19 mouse cellular contexts compared by ENCODE assay signal in genomic region chr9:109010316-109010690, GRCm38 (mm10). TPM values are rescaled to one million over a fixed set of nuclear protein-coding genes. Genes with fewer than 3 reads are reported as not detected.
A peak's percentile ranks its signal among the peaks of the same experiment; 100 is the strongest.
DNase-seq lines count a peak whose midpoint lies in the region; ATAC-seq and TF ChIP-seq lines count a peak whose summit lies in the region.
"Had no signal": no experiment of that assay in that cellular context is flagged by ENCODE, and none has a peak within 500 bp of the region (broad histone marks: within the 10 kb centered on the region; RNA-seq: fewer than 3 reads in every experiment).

No protein-coding gene starts in this region.

- peaks cover 26% of the 10 kb centered on the region for H3K4me1 ChIP-seq in heart, embryonic 11.5 days (ENCODE audit: control insufficient read depth, insufficient read depth, low read length)
- peaks cover 5% of the 10 kb centered on the region; the same call in 1 of the 2 replicates for H3K4me1 ChIP-seq in intestine, embryonic 14.5 days (replicated peaks; ENCODE audit: control insufficient read depth, insufficient read depth, low read length)
- 0 out of 2 replicates have a peak, but pooled peaks cover 3% of the 10 kb centered on the region for H3K4me1 ChIP-seq in intestine, postnatal 0 days (replicated peaks; ENCODE audit: control insufficient read depth, insufficient read depth, low read length)
- H3K4me1 ChIP-seq in stomach, embryonic 16.5 days (ENCODE audit: control insufficient read depth, insufficient read depth, low read length) = peaks cover 6% of the 10 kb centered on the region; the same call in 1 of the 2 replicates
- H3K4me1 ChIP-seq in stomach, postnatal 0 days (replicated peaks; ENCODE audit: control insufficient read depth, insufficient read depth) = no peaks in the 10 kb centered on the region
- H3K4me1 ChIP-seq: lung, embryonic 15.5 days; neural tube, embryonic 13.5 days had no signal

- H3K4me3 ChIP-seq in heart, embryonic 11.5 days (ENCODE audit: low read depth, low read length) = no peak overlapping the region
- no peak overlapping the region for H3K4me3 ChIP-seq in intestine, embryonic 14.5 days (ENCODE audit: low read depth, low read length)
- no peak overlapping the region for H3K4me3 ChIP-seq in intestine, postnatal 0 days (ENCODE audit: low read depth, low read length)
- H3K4me3 ChIP-seq in stomach, embryonic 16.5 days (replicated peaks; ENCODE audit: low read length) = no peak overlapping the region
- no peak overlapping the region for H3K4me3 ChIP-seq in stomach, postnatal 0 days (ENCODE audit: low read depth, low read length)
- H3K4me3 ChIP-seq: lung, embryonic 15.5 days; neural tube, embryonic 13.5 days had no signal

- WGBS in heart, embryonic 11.5 days (ENCODE audit: insufficient replicate concordance) = 69% methylated on average over 14 of the region's 14 CpGs
- 69% methylated on average over 14 of the region's 14 CpGs for WGBS in intestine, embryonic 14.5 days
- whole genome bisulfite sequencing in intestine, postnatal 0 days = 79% methylated on average over 14 of the region's 14 CpGs
- 71% methylated on average over 14 of the region's 14 CpGs for WGBS in stomach, embryonic 16.5 days
- 81% methylated on average over 14 of the region's 14 CpGs for WGBS in stomach, postnatal 0 days

- no peaks in the 10 kb centered on the region for H3K9me3 ChIP-seq in heart, embryonic 11.5 days (replicated peaks; ENCODE audit: control insufficient read depth, low read length)
- no peaks in the 10 kb centered on the region for H3K9me3 ChIP-seq in intestine, embryonic 14.5 days (ENCODE audit: control insufficient read depth, low read length)
- no peaks in the 10 kb centered on the region for H3K9me3 ChIP-seq in intestine, postnatal 0 days (ENCODE audit: control insufficient read depth)
- no peaks in the 10 kb centered on the region for H3K9me3 ChIP-seq in stomach, embryonic 16.5 days (replicated peaks; ENCODE audit: control insufficient read depth, low read length)
- no peaks in the 10 kb centered on the region for H3K9me3 ChIP-seq in stomach, postnatal 0 days (ENCODE audit: control insufficient read depth, low read length)
- H3K9me3 ChIP-seq: lung, embryonic 15.5 days; neural tube, embryonic 13.5 days had no signal

- peak overlapping the region; percentile 46; the same call in 1 of the 2 replicates for H3K9ac ChIP-seq in heart, embryonic 11.5 days (ENCODE audit: low read depth, low read length)
- no peak overlapping the region for H3K9ac ChIP-seq in intestine, embryonic 14.5 days (ENCODE audit: low read length)
- no peak overlapping the region for H3K9ac ChIP-seq in intestine, postnatal 0 days (ENCODE audit: low read depth, low read length)
- peak overlapping the region; percentile 52; the same call in 1 of the 2 replicates for H3K9ac ChIP-seq in stomach, embryonic 16.5 days (ENCODE audit: low read length)
- no peak overlapping the region for H3K9ac ChIP-seq in stomach, postnatal 0 days (ENCODE audit: low read length)
- H3K9ac ChIP-seq: lung, embryonic 15.5 days; neural tube, embryonic 13.5 days had no signal

- H3K4me2 ChIP-seq in heart, embryonic 11.5 days = peak overlapping the region; percentile 40; the same call in 1 of the 2 replicates
- no peak overlapping the region for H3K4me2 ChIP-seq in intestine, embryonic 14.5 days (ENCODE audit: low read length)
- no peak overlapping the region for H3K4me2 ChIP-seq in intestine, postnatal 0 days (replicated peaks; ENCODE audit: low read depth)
- no peak overlapping the region for H3K4me2 ChIP-seq in stomach, embryonic 16.5 days (ENCODE audit: low read depth, low read length)
- H3K4me2 ChIP-seq in stomach, postnatal 0 days (replicated peaks; ENCODE audit: low read depth) = no peak overlapping the region
- H3K4me2 ChIP-seq: lung, embryonic 15.5 days; neural tube, embryonic 13.5 days had no signal

- TF ChIP-seq EP300 in stomach, postnatal 0 days (optimal IDR thresholded peaks at IDR 0.05) = no peak

- no peak for DNase-seq in heart, adult 18-20 months
- no peak for DNase-seq in intestine, embryonic 14.5 days (ENCODE audit: low spot score)
- no peak for DNase-seq in stomach, postnatal 0 days (ENCODE audit: low spot score)
- peak; percentile 75 for DNase-seq in skeletal muscle tissue, adult 2 months (ENCODE audit: low read depth, low spot score)
- DNase-seq in urinary bladder, postnatal 10 days (ENCODE audit: low spot score) = no peak
- DNase-seq: B cell, adult 2 months; cerebellum, adult 18-20 months; kidney, adult 11 months; midbrain, embryonic 14.5 days; thymus, postnatal 25 days had no signal

- no peaks in the 10 kb centered on the region for H3K27me3 ChIP-seq in heart, embryonic 11.5 days (ENCODE audit: control insufficient read depth, insufficient read depth, low read length)
- H3K27me3 ChIP-seq in intestine, embryonic 14.5 days (replicated peaks; ENCODE audit: control insufficient read depth, insufficient read depth, low read length) = no peaks in the 10 kb centered on the region
- no peaks in the 10 kb centered on the region for H3K27me3 ChIP-seq in intestine, postnatal 0 days (replicated peaks; ENCODE audit: control insufficient read depth, insufficient read depth, low read length)
- H3K27me3 ChIP-seq in stomach, embryonic 16.5 days (ENCODE audit: control insufficient read depth, insufficient read depth, low read length) = no peaks in the 10 kb centered on the region
- no peaks in the 10 kb centered on the region for H3K27me3 ChIP-seq in stomach, postnatal 0 days (ENCODE audit: control insufficient read depth, insufficient read depth, low read length)
- H3K27me3 ChIP-seq: lung, embryonic 15.5 days; neural tube, embryonic 13.5 days had no signal

- no peak for ATAC-seq in heart, embryonic 11.5 days (replicated peaks; ENCODE audit: insufficient number of reproducible peaks, low FRiP score, low TSS enrichment)
- peak; percentile 54; the same call in 1 of the 2 replicates for ATAC-seq in intestine, embryonic 14.5 days (replicated peaks; ENCODE audit: low FRiP score, low TSS enrichment, low read depth)
- no peak for ATAC-seq in intestine, postnatal 0 days
- no peak for ATAC-seq in stomach, embryonic 16.5 days (ENCODE audit: insufficient read depth, low FRiP score)
- ATAC-seq in stomach, postnatal 0 days (ENCODE audit: low FRiP score, low TSS enrichment) = no peak

- H3K27ac ChIP-seq in heart, embryonic 11.5 days (ENCODE audit: low read depth, low read length) = no peak overlapping the region
- no peak overlapping the region for H3K27ac ChIP-seq in intestine, embryonic 14.5 days (ENCODE audit: low read depth)
- no peak overlapping the region for H3K27ac ChIP-seq in intestine, postnatal 0 days (ENCODE audit: low read depth, low read length)
- H3K27ac ChIP-seq in stomach, embryonic 16.5 days (ENCODE audit: low read length) = no peak overlapping the region
- no peak overlapping the region for H3K27ac ChIP-seq in stomach, postnatal 0 days (replicated peaks)
- H3K27ac ChIP-seq: kidney, postnatal 0 days; lung, embryonic 15.5 days; neural tube, embryonic 13.5 days had no signal

- no peak for TF ChIP-seq CTCF in intestine, postnatal 0 days (IDR thresholded peaks at IDR 0.05; ENCODE audit: low read depth)
- no peak for TF ChIP-seq CTCF in stomach, postnatal 0 days (IDR thresholded peaks at IDR 0.05; ENCODE audit: low read depth)

- H3K36me3 ChIP-seq in heart, embryonic 11.5 days (ENCODE audit: control insufficient read depth, insufficient read depth, low read length) = no peaks in the 10 kb centered on the region
- 0 out of 2 replicates have a peak, but pooled peaks cover 4% of the 10 kb centered on the region for H3K36me3 ChIP-seq in intestine, embryonic 14.5 days (ENCODE audit: control insufficient read depth, insufficient read depth, low read length)
- H3K36me3 ChIP-seq in intestine, postnatal 0 days (ENCODE audit: control insufficient read depth, insufficient read depth) = peaks cover 27% of the 10 kb centered on the region
- H3K36me3 ChIP-seq in stomach, embryonic 16.5 days (ENCODE audit: control insufficient read depth, insufficient read depth, low read length) = no peaks in the 10 kb centered on the region
- no peaks in the 10 kb centered on the region for H3K36me3 ChIP-seq in stomach, postnatal 0 days (ENCODE audit: control insufficient read depth, insufficient read depth, low read length)
- H3K36me3 ChIP-seq: lung, embryonic 15.5 days had no signal

RNA-seq across cellular contexts. Expression of gene Pfkfb4, which starts 18.7 kb away (rescaled TPM):
- 3.6 and 4.5 TPM in 2 replicates for polyA plus RNA-seq in heart, embryonic 11.5 days (2014; fragmentation: Nextera tagmentation; extraction: Ambion mirVana)
- 1 to 10 TPM; 1.3 to 1.6 TPM for total RNA-seq in heart, adult 18-20 months (2021)
- 10.2 and 11.3 TPM in 2 replicates for polyA plus RNA-seq in intestine, embryonic 14.5 days (2014; fragmentation: Nextera tagmentation; extraction: Ambion mirVana)
- polyA plus RNA-seq in intestine, postnatal 0 days (2015; fragmentation: Nextera tagmentation; extraction: Ambion mirVana) = 43.1 and 48.3 TPM in 2 replicates
- 10.2 and 11.2 TPM in 2 replicates for polyA plus RNA-seq in stomach, embryonic 16.5 days (2015; fragmentation: Nextera tagmentation; extraction: Ambion mirVana)
- polyA plus RNA-seq in stomach, postnatal 0 days (2015; fragmentation: Nextera tagmentation; extraction: Ambion mirVana) = 10.3 and 12.1 TPM in 2 replicates

RNA-seq across cellular contexts. Expression of gene Ucn2, which starts 24.5 kb away (rescaled TPM):
- not detected in 2 replicates for polyA plus RNA-seq in heart, embryonic 11.5 days (2014; fragmentation: Nextera tagmentation; extraction: Ambion mirVana)
- not detected for total RNA-seq in heart, adult 18-20 months (2021)
- 0.37 TPM in 1 of 2 replicates, not detected in the other for polyA plus RNA-seq in intestine, embryonic 14.5 days (2014; fragmentation: Nextera tagmentation; extraction: Ambion mirVana)
- not detected in 2 replicates for polyA plus RNA-seq in intestine, postnatal 0 days (2015; fragmentation: Nextera tagmentation; extraction: Ambion mirVana)
- polyA plus RNA-seq in stomach, embryonic 16.5 days (2015; fragmentation: Nextera tagmentation; extraction: Ambion mirVana) = 0.31 and 0.40 TPM in 2 replicates
- not detected in 2 replicates for polyA plus RNA-seq in stomach, postnatal 0 days (2015; fragmentation: Nextera tagmentation; extraction: Ambion mirVana)
- total RNA-seq: layer of hippocampus, postnatal 14 days; liver, adult 2 months had no signal
- polyA plus RNA-seq: forebrain, embryonic 11.5 days; kidney, postnatal 0 days; liver, adult 2 months; lung, embryonic 15.5 days; midbrain, embryonic 14.5 days; neural tube, embryonic 13.5 days had no signal

RNA-seq across cellular contexts. Expression of gene Shisa5, which starts 28.1 kb away (rescaled TPM):
- 49.0 and 59.1 TPM in 2 replicates for polyA plus RNA-seq in heart, embryonic 11.5 days (2014; fragmentation: Nextera tagmentation; extraction: Ambion mirVana)
- total RNA-seq in heart, adult 18-20 months (2021) = 10 to 100 TPM; 31.4 to 55.0 TPM
- polyA plus RNA-seq in intestine, embryonic 14.5 days (2014; fragmentation: Nextera tagmentation; extraction: Ambion mirVana) = 80.8 and 85.8 TPM in 2 replicates
- 303 and 311 TPM in 2 replicates for polyA plus RNA-seq in intestine, postnatal 0 days (2015; fragmentation: Nextera tagmentation; extraction: Ambion mirVana)
- polyA plus RNA-seq in stomach, embryonic 16.5 days (2015; fragmentation: Nextera tagmentation; extraction: Ambion mirVana) = 132 and 161 TPM in 2 replicates
- 168 and 181 TPM in 2 replicates for polyA plus RNA-seq in stomach, postnatal 0 days (2015; fragmentation: Nextera tagmentation; extraction: Ambion mirVana)

RNA-seq across cellular contexts. Expression of gene Trex1, which starts 49.2 kb away (rescaled TPM):
- 5.7 and 7.0 TPM in 2 replicates for polyA plus RNA-seq in heart, embryonic 11.5 days (2014; fragmentation: Nextera tagmentation; extraction: Ambion mirVana)
- total RNA-seq in heart, adult 18-20 months (2021) = 10 to 100 TPM; 13.6 to 17.2 TPM
- polyA plus RNA-seq in intestine, embryonic 14.5 days (2014; fragmentation: Nextera tagmentation; extraction: Ambion mirVana) = 12.8 and 13.8 TPM in 2 replicates
- 16.1 and 17.1 TPM in 2 replicates for polyA plus RNA-seq in intestine, postnatal 0 days (2015; fragmentation: Nextera tagmentation; extraction: Ambion mirVana)
- polyA plus RNA-seq in stomach, embryonic 16.5 days (2015; fragmentation: Nextera tagmentation; extraction: Ambion mirVana) = 13.7 and 15.7 TPM in 2 replicates
- polyA plus RNA-seq in stomach, postnatal 0 days (2015; fragmentation: Nextera tagmentation; extraction: Ambion mirVana) = 13.3 and 15.8 TPM in 2 replicates

RNA-seq across cellular contexts. Expression of gene Col7a1, which starts 56.9 kb away (rescaled TPM):
- polyA plus RNA-seq in heart, embryonic 11.5 days (2014; fragmentation: Nextera tagmentation; extraction: Ambion mirVana) = 0.28 and 0.77 TPM in 2 replicates
- total RNA-seq in heart, adult 18-20 months (2021) = under 1 TPM; 0.31 to 0.60 TPM
- polyA plus RNA-seq in intestine, embryonic 14.5 days (2014; fragmentation: Nextera tagmentation; extraction: Ambion mirVana) = 1.7 and 1.8 TPM in 2 replicates
- polyA plus RNA-seq in intestine, postnatal 0 days (2015; fragmentation: Nextera tagmentation; extraction: Ambion mirVana) = 1.9 and 3.1 TPM in 2 replicates
- 6.0 and 8.5 TPM in 2 replicates for polyA plus RNA-seq in stomach, embryonic 16.5 days (2015; fragmentation: Nextera tagmentation; extraction: Ambion mirVana)
- 6.2 and 9.6 TPM in 2 replicates for polyA plus RNA-seq in stomach, postnatal 0 days (2015; fragmentation: Nextera tagmentation; extraction: Ambion mirVana)

Comparison
In these comparisons a context has a peak if more than half of its experiments do, and no peak if none do; other contexts are left out.
1. H3K9ac ChIP-seq: peak in heart, embryonic 11.5 days (single experiment) and stomach, embryonic 16.5 days (single experiment); none in intestine, embryonic 14.5 days (single experiment), intestine, postnatal 0 days (single experiment) and stomach, postnatal 0 days (single experiment).